Mouse (Mus musculus) liver, embryonic 16.5 days (tissue): ENCODE measurements around the gene Fgfbp3. TPM values are rescaled to one million over a fixed set of nuclear protein-coding genes. Genes with fewer than 3 reads are reported as not detected.

Experiments used
- ATAC-seq: fragments of 200-750 bp; cut with Nextera tagmentation; 2 replicates; pipeline ENCODE4 v1.8.0; 2017; ENCODE audit warnings: low read depth, mild to moderate bottlenecking, moderate number of reproducible peaks, moderate library complexity
- H3K27ac ChIP-seq: fragments of 300-500 bp; sonication (generic); 2 replicates; pipeline ENCODE4 v1.5.1; 2014; ENCODE audit warnings: mild to moderate bottlenecking, low read length
- H3K27me3 ChIP-seq: fragments of 300-500 bp; sonication (generic); 2 replicates; pipeline ENCODE4 v1.6.1; 2014; ENCODE audit warnings: low read depth, low read length, mixed read lengths; ENCODE audit not compliant: control insufficient read depth, insufficient read depth
- H3K36me3 ChIP-seq: fragments of 300-500 bp; sonication (generic); 2 replicates; pipeline ENCODE4 v1.6.1; 2014; ENCODE audit warnings: mild to moderate bottlenecking; ENCODE audit not compliant: control insufficient read depth, insufficient read depth
- H3K4me1 ChIP-seq: fragments of 300-500 bp; sonication (generic); 2 replicates; pipeline ENCODE4 v1.6.1; 2014; ENCODE audit warnings: low read depth, low read length, mixed read lengths; ENCODE audit not compliant: control insufficient read depth
- H3K4me2 ChIP-seq: fragments of 300-500 bp; sonication (generic); 2 replicates; pipeline ENCODE4 v1.6.1; 2014; ENCODE audit warnings: low read depth, low read length, mixed read lengths
- H3K4me3 ChIP-seq: fragments of 300-500 bp; sonication (generic); 2 replicates; pipeline ENCODE4 v1.5.1; 2014; ENCODE audit warnings: low read depth, mild to moderate bottlenecking, low read length
- H3K9ac ChIP-seq: fragments of 300-500 bp; sonication (generic); 2 replicates; pipeline ENCODE4 v1.6.1; 2014; ENCODE audit warnings: low read depth, low read length
- H3K9me3 ChIP-seq: fragments of 300-500 bp; sonication (generic); replicated peaks from 2 replicates; pipeline ENCODE4 v1.6.1; 2016; ENCODE audit warnings: low read length; ENCODE audit not compliant: control insufficient read depth
- WGBS: fragments of 180-500 bp; shearing (Covaris S2); extraction: QIAGEN DNeasy Blood & Tissue Kit; methylation state at CpG from one replicate; pipeline ENCODE4 v1.1.7; 2014; ENCODE audit not compliant: insufficient replicate concordance; 5-methylcytosine and 5-hydroxymethylcytosine counted together
- polyA plus RNA-seq: library from polyadenylated mRNA; unstranded; fragments of >200 nt; fragmentation: Nextera tagmentation; extraction: Ambion mirVana; gene quantifications from 2 replicates; pipeline ENCODE4 v1.2.1, GENCODE M21; 2015

Gene Fgfbp3
- polyA plus RNA-seq, 1 experiment from 2014 or later = 0.65 TPM

DNA sequence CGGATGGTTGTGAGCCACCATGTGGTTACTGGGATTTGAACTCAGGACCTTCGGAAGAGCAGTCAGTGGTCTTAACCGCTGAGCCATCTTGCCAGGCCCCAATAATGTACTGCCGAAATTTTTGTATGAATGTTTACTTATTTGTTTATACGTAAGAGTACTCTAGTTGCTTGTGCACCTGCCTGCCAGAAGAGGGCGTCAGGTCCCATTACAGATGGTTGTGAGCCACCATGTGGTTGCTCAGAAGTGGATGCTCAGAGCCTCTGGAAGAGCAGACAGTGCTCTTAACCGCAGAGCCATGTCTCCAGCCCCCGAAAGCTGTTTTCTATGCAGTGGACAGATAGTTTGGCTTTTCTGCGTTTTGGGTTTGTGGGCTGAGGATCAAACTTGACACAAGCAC is 21.6 kb downstream of the Fgfbp3 start:
- Histone ChIP-seq H3K4me2 (no peak overlapping the region), H3K4me1 (no peaks in the 10 kb centered on the region), H3K9me3 (no peaks in the 10 kb centered on the region), H3K27me3 (no peaks in the 10 kb centered on the region), H3K36me3 (peaks cover 8% of the 10 kb centered on the region; the same call in 1 of the 2 replicates), H3K4me3 (no peak overlapping the region), H3K27ac (no peak overlapping the region), H3K9ac (no peak overlapping the region)
- 52% methylated on average over 9 of the region's 9 CpGs for WGBS
- no peak for ATAC-seq

GRCm38 (mm10) chr19:36896791-36897569 is 22.4 kb downstream of the Fgfbp3 start:
- H3K4me1 ChIP-seq = no peaks in the 10 kb centered on the region
- no peak overlapping the region for H3K27ac ChIP-seq
- no peaks in the 10 kb centered on the region for H3K9me3 ChIP-seq
- no peaks in the 10 kb centered on the region for H3K27me3 ChIP-seq
- H3K4me2 ChIP-seq = no peak overlapping the region
- no peak overlapping the region for H3K9ac ChIP-seq
- no peak overlapping the region for H3K4me3 ChIP-seq
- ATAC-seq = no peak
- WGBS = 57% methylated on average over 10 of the region's 10 CpGs
- peaks cover 8% of the 10 kb centered on the region; the same call in 1 of the 2 replicates for H3K36me3 ChIP-seq

DNA sequence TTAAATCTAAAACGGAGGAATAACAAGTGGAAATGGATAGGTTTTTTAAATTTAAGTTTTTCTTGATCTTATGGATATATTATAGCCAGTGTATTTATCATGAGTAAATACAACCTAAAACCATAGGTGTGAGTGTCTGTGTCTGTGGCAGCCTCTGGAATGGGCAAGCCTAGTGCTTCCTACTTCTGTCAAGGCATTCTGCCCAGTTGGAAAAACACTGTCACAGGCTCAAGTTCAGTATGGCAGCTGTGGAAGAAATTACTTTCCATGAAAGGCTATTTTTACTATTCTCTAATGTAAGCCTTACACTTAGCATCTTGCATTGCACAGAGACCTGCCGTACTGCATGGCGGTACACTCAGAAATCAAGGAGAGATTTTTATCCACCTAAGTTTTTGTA is 27.7 kb downstream of the Fgfbp3 start:
- H3K27me3 ChIP-seq = no peaks in the 10 kb centered on the region
- no peak overlapping the region for H3K27ac ChIP-seq
- no peak overlapping the region for H3K9ac ChIP-seq
- no peak for ATAC-seq
- H3K4me2 ChIP-seq = no peak overlapping the region
- H3K9me3 ChIP-seq = no peaks in the 10 kb centered on the region
- H3K4me1 ChIP-seq = no peaks in the 10 kb centered on the region
- peaks cover 40% of the 10 kb centered on the region for H3K36me3 ChIP-seq
- no peak overlapping the region for H3K4me3 ChIP-seq
- 82% methylated on average over 3 of the region's 3 CpGs for WGBS

DNA sequence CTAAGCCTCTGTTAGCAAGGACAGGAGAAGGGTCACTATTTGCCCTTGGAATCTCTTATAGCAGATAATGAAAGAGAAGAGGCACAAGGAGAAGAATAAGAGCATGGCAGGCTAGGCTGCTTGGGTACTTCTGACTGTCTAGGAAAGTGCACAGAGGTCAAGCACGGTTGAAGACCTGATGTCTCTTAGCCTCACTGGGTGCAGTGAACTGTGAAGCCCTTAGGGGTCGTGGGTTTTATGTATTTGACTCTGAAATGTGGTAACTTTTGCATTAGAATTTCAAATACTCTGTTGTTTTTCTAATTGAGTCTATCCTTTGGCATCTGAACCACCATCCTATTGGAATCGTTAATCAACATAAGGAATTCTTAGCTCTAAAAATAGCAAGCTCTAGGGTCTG is 31.7 kb downstream of the Fgfbp3 start:
- no peak overlapping the region for H3K4me3 ChIP-seq
- H3K27ac ChIP-seq = no peak overlapping the region
- H3K9ac ChIP-seq = no peak overlapping the region
- H3K4me2 ChIP-seq = no peak overlapping the region
- H3K4me1 ChIP-seq = no peaks in the 10 kb centered on the region
- H3K36me3 ChIP-seq = peaks cover 53% of the 10 kb centered on the region
- H3K27me3 ChIP-seq = no peaks in the 10 kb centered on the region
- 76% methylated on average over 3 of the region's 3 CpGs for WGBS
- no peaks in the 10 kb centered on the region for H3K9me3 ChIP-seq
- ATAC-seq = no peak

GRCm38 (mm10) chr19:36886316-36886715 is 33.1 kb downstream of the Fgfbp3 start:
- H3K9ac ChIP-seq = no peak overlapping the region

GRCm38 (mm10) chr19:36883119-36883518 is 36.3 kb downstream of the Fgfbp3 start:
- no peak overlapping the region for H3K27ac ChIP-seq
- no peaks in the 10 kb centered on the region for H3K4me1 ChIP-seq
- WGBS = 71% methylated on average over 6 of the region's 6 CpGs
- no peak overlapping the region for H3K4me2 ChIP-seq
- H3K9me3 ChIP-seq = no peaks in the 10 kb centered on the region
- H3K9ac ChIP-seq = no peak overlapping the region
- H3K4me3 ChIP-seq = no peak overlapping the region
- no peaks in the 10 kb centered on the region for H3K27me3 ChIP-seq
- no peak for ATAC-seq
- peaks cover 51% of the 10 kb centered on the region for H3K36me3 ChIP-seq

More at GRCm38 (mm10) chr19:36886316-36886715, 33.1 kb downstream of the Fgfbp3 start:
- WGBS = 77% methylated on average over 2 of the region's 2 CpGs
- no peak overlapping the region for H3K4me2 ChIP-seq
- H3K36me3 ChIP-seq = peaks cover 57% of the 10 kb centered on the region
- ATAC-seq = no peak
- no peak overlapping the region for H3K4me3 ChIP-seq
- H3K9me3 ChIP-seq = no peaks in the 10 kb centered on the region
- no peak overlapping the region for H3K27ac ChIP-seq
- H3K4me1 ChIP-seq = no peaks in the 10 kb centered on the region
- no peaks in the 10 kb centered on the region for H3K27me3 ChIP-seq

GRCm38 (mm10) chr19:36878743-36879495 is 40.5 kb downstream of the Fgfbp3 start:
- no peak overlapping the region for H3K9ac ChIP-seq
- WGBS = 82% methylated on average over 11 of the region's 11 CpGs
- no peaks in the 10 kb centered on the region for H3K4me1 ChIP-seq
- H3K9me3 ChIP-seq = no peaks in the 10 kb centered on the region
- peaks cover 45% of the 10 kb centered on the region for H3K36me3 ChIP-seq
- no peaks in the 10 kb centered on the region for H3K27me3 ChIP-seq
- no peak overlapping the region for H3K4me3 ChIP-seq
- ATAC-seq = no peak
- H3K27ac ChIP-seq = no peak overlapping the region
- no peak overlapping the region for H3K4me2 ChIP-seq

DNA sequence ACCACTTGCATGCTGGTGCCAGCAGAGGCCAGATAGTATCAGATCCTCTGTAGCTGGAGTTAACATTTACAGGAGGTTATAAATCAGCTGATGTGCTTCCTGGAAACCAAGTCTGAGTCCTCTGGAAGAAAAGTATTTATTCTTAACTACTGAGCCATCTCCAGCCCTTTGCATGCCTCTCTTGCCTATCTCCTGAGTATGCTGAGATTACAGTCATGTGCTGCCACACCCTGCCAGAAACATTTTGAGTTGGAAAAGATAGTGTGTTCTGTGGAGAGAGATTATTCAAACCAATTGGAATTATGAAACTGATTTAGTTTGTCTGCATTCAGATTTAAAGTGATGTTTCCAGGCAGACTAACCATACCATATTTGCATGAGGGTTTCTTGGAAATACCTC is 42.1 kb downstream of the Fgfbp3 start:
- H3K4me3 ChIP-seq = no peak overlapping the region
- H3K27me3 ChIP-seq = no peaks in the 10 kb centered on the region
- no peak overlapping the region for H3K27ac ChIP-seq
- H3K9ac ChIP-seq = no peak overlapping the region
- H3K36me3 ChIP-seq = peaks cover 40% of the 10 kb centered on the region
- no peaks in the 10 kb centered on the region for H3K4me1 ChIP-seq
- no peak overlapping the region for H3K4me2 ChIP-seq
- no peaks in the 10 kb centered on the region for H3K9me3 ChIP-seq
- no peak for ATAC-seq

DNA sequence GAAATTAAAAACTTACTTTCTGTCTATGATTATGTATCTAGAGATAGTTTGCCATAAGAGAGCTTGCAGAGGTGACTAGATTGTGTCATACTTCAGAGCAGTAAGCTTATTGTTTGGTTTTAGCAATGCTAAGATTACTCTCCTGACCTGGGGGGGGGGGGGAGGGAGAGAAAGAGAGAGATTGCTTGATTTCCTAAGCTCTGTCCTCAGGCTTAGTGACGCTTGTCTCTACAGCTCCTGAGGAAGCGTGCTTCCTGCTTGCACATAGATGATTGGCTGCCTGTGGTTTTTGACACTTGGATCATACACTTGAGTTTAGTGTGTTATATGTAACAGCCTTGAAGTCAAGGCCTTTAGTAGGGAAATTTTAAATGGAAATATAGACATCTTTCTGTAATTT is 44.8 kb downstream of the Fgfbp3 start:
- no peak for ATAC-seq
- no peak overlapping the region for H3K4me2 ChIP-seq
- H3K4me3 ChIP-seq = no peak overlapping the region
- H3K4me1 ChIP-seq = no peaks in the 10 kb centered on the region
- no peak overlapping the region for H3K9ac ChIP-seq
- WGBS = 74% methylated on average over 2 of the region's 2 CpGs
- no peaks in the 10 kb centered on the region for H3K9me3 ChIP-seq
- no peaks in the 10 kb centered on the region for H3K27me3 ChIP-seq
- no peak overlapping the region for H3K27ac ChIP-seq
- peaks cover 32% of the 10 kb centered on the region for H3K36me3 ChIP-seq
